Mouse (Mus musculus) A20 (cell line): Measurements from ENCODE around the gene Tmem140.

ENCODE experiments used
- DNase-seq: peaks from one replicate; pipeline ENCODE4 v3.0.0-alpha.2; 2011; ENCODE audit warnings: low read depth, low spot score

Tmem140 gene

GRCm38 (mm10) chr6:34875966-34876834 lies 13.3 kb downstream of the Tmem140 start:
- DNase-seq, result peak; percentile 32

- DNase-seq, result peak; percentile 29
These were observed 13.8 kb downstream of the Tmem140 start for GRCm38 (mm10) chr6:34876835-34877156.

GRCm38 (mm10) chr6:34877509-34878321 lies 14.8 kb downstream of the Tmem140 start, which contains the start of gene Cyren:
Gene Cyren, minus strand, starts transcription at chr6:34878060.
- peak; percentile 94 for DNase-seq

- no peak for DNase-seq
These were observed 16.3 kb downstream of the Tmem140 start for GRCm38 (mm10) chr6:34879101-34879740.

- peak; percentile 53 for DNase-seq
These were observed 17.0 kb downstream of the Tmem140 start for GRCm38 (mm10) chr6:34879911-34880475.

- DNase-seq, result no peak
These were observed 21.8 kb downstream of the Tmem140 start for GRCm38 (mm10) chr6:34884724-34885123.

- no peak for DNase-seq
These were observed 24.3 kb downstream of the Tmem140 start for GRCm38 (mm10) chr6:34887131-34887850.

GRCm38 (mm10) chr6:34889185-34889584 lies 26.2 kb downstream of the Tmem140 start:
- DNase-seq, result no peak

- no peak for DNase-seq
These were observed 32.6 kb downstream of the Tmem140 start for GRCm38 (mm10) chr6:34895569-34895968.

GRCm38 (mm10) chr6:34896168-34896780 lies 33.3 kb downstream of the Tmem140 start:
- DNase-seq, result no peak

- DNase-seq, result no peak
These were observed 36.2 kb downstream of the Tmem140 start for GRCm38 (mm10) chr6:34899127-34899526.

- no peak for DNase-seq
These were observed 38.0 kb downstream of the Tmem140 start for GRCm38 (mm10) chr6:34900990-34901389.

- peak; percentile 85 for DNase-seq
These were observed 39.0 kb downstream of the Tmem140 start for GRCm38 (mm10) chr6:34901911-34902444.

- DNase-seq, result no peak
These were observed 39.6 kb downstream of the Tmem140 start for GRCm38 (mm10) chr6:34902578-34902977.

GRCm38 (mm10) chr6:34903441-34903840 lies 40.5 kb downstream of the Tmem140 start:
- peak; percentile 21 for DNase-seq

GRCm38 (mm10) chr6:34903851-34904250 lies 40.9 kb downstream of the Tmem140 start:
- no peak for DNase-seq

GRCm38 (mm10) chr6:34904361-34904760 lies 41.4 kb downstream of the Tmem140 start:
- no peak for DNase-seq

- peak; percentile 29 for DNase-seq
These were observed 43.2 kb downstream of the Tmem140 start for GRCm38 (mm10) chr6:34906125-34906524.

- DNase-seq, result no peak
These were observed 43.7 kb downstream of the Tmem140 start for GRCm38 (mm10) chr6:34906661-34907060.

- DNase-seq, result no peak
These were observed 44.2 kb downstream of the Tmem140 start for GRCm38 (mm10) chr6:34907121-34907614.
